Mouse (Mus musculus): Measurements from ENCODE around the gene Mcoln2.
A peak's percentile ranks its signal among the peaks of the same experiment; 100 is the strongest.

Mcoln2 gene

DNA sequence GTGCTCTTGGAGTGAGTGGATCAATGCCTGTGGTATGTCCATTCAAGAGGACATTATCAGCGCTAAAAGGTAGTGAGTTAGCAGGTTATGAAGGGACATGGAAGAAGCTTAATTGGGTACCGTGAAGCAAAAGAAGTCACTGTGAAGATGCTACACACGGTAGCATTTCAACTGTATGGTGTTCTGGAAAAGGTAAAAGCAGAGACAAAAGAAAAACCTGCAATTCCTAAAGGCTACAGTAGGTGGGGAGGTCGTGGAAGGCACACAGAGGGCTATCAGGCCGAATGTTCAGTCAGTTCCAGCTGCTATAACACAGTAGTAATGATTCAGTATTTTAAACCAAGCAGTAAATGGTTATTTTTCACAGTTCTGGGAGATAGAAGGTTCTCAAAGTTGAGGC, 4.1 kb upstream of the Mcoln2 start:
- DNase-seq (ENCODE audit: low read depth, low spot score), result no peak

GRCm38 (mm10) chr3:146146131-146146530, 3.5 kb upstream of the Mcoln2 start:
- DNase-seq (ENCODE audit: low read depth, low spot score), result no peak

DNA sequence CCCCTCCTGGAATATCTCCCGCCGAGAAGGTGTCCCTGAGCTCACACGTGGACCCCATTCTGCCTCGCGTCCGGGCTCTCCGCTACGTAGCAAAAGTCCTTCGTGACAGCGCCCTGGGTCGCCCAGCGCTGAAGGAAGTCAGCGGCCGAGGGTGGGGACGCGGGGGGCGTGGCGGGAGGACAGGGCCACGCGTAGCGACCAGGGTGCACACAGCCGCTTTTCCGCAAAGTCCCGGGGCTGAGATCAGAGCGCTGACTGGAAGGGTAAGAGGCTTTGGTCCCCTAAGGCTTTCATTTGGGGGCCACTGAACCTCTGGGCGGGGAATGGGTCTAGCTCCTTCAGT, 396 bp downstream of the Mcoln2 start:
- DNase-seq (ENCODE audit: low read depth, low spot score), result no peak

- no peak for DNase-seq (ENCODE audit: low read depth, low spot score)
These were observed 927 bp downstream of the Mcoln2 start for GRCm38 (mm10) chr3:146150560-146150959.

DNA sequence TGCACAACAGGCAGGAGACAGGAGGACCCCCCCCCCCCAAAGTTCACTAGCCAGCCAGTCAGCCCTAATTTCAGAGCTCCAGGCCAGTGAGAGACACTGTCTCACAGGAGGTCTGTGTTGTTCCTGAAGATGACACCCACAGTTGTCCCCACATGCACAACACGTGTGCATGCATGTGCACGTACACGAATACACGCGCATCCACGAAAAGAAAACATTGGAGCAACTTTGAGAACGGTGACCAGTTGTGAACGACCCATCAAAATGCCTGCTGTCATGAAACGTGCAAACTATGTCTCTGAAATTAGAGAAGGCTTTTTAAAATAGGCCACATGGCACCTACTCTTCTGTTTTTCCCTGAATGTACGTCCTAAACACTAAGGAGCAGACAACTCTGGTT, 1.7 kb downstream of the Mcoln2 start:
- DNase-seq (ENCODE audit: low read depth, low spot score), result no peak

DNA sequence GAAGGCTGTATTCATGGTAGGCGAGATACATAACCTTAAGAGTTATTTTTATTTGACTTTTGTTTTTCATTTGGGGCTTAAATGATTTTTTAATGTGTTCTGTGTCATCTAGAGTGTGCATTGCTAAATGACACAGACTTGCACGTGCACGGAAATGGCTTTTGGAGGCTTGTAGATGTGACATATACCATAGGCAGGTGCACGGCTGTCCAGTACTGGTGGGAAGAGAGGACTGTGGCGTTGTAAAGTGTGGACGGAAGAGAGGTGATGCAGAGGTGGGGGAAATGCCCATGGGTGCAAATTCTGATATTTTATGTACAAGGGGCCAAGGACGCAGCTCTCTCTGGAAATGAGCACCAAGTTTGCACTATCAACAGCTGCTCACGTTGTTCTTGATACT, 2.1 kb downstream of the Mcoln2 start:
- no peak for DNase-seq (ENCODE audit: low read depth, low spot score)

DNA sequence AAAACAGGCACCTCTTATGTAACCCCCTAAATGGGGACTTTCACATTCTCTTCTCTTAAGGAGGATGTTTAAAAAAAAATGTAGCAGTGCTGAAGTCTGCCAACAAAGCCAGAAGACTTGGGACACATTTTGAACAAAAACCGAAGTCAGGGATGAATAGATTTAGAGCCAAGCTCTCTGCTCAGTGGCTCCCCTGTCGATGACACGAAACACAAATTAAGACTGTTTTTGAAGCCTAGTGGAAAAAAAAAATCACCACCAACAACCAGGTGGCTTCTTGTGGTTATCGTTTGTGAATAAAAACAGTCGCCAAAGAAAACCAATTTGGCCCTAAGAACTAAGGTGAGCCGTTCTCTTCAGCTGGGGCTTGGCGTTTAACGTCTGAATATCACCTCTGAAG, 2.7 kb downstream of the Mcoln2 start:
- no peak for DNase-seq (ENCODE audit: low read depth, low spot score)

GRCm38 (mm10) chr3:146152913-146153312, 3.3 kb downstream of the Mcoln2 start:
- no peak for DNase-seq (ENCODE audit: low read depth, low spot score)

GRCm38 (mm10) chr3:146153862-146154611, 4.4 kb downstream of the Mcoln2 start:
- DNase-seq (ENCODE audit: low read depth, low spot score), result no peak

GRCm38 (mm10) chr3:146155628-146156576, 6.3 kb downstream of the Mcoln2 start:
- DNase-seq (ENCODE audit: low read depth, low spot score), result no peak

- DNase-seq (ENCODE audit: low read depth, low spot score), result no peak
These were observed 7.2 kb downstream of the Mcoln2 start for GRCm38 (mm10) chr3:146156811-146157210.

DNA sequence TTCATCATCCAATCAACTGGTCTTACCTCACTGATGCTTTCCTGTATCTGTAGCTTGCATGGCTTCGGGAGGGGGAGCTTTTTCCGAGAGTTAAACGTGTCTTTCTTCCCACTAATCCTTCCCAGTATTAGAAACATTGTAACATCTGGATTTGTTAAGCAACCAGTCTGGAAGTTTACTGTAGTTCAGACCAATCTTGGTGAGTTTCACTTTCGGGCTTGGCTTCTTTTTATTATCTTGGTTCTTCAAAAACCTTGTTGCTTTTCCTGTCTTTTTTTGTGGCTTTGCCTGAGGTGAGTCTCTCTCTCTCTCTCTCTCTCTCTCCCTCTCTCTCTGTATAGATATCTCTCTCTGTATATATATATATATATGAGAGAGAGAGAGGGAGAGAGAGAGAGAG, 8.4 kb downstream of the Mcoln2 start:
- no peak for DNase-seq (ENCODE audit: low read depth, low spot score)

- no peak for DNase-seq (ENCODE audit: low read depth, low spot score)
These were observed 9.7 kb downstream of the Mcoln2 start for GRCm38 (mm10) chr3:146159360-146159759.

- DNase-seq (ENCODE audit: low read depth, low spot score), result no peak
These were observed 12.6 kb downstream of the Mcoln2 start for GRCm38 (mm10) chr3:146162197-146162596.

- DNase-seq (ENCODE audit: low read depth, low spot score), result no peak
These were observed 19.7 kb downstream of the Mcoln2 start for GRCm38 (mm10) chr3:146169356-146169755.

GRCm38 (mm10) chr3:146173030-146173429, 23.4 kb downstream of the Mcoln2 start:
- DNase-seq (ENCODE audit: low read depth, low spot score), result no peak

DNA sequence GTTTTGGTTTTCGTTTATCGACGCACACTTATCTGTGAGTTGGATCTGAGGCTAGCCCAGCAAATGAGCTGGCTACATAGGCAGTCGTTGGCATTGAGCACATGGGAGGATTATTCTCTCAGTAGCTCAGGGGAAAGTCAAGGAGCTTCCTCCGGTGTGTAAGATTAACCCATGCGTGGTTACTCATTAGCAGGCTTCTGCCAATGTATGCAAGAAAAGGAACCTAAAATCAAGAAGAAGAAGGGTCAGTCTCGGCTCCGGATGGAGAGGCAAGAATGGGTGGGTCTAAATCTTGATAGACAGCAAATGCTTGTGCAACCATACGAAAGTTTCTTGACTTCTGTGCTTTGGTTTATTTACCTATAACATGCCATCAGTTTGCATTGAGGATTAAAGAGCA, 24.6 kb downstream of the Mcoln2 start:
- DNase-seq (ENCODE audit: low read depth, low spot score), result no peak

- DNase-seq (ENCODE audit: low read depth, low spot score), result no peak
These were observed 27.7 kb downstream of the Mcoln2 start for GRCm38 (mm10) chr3:146177295-146177694.

DNA sequence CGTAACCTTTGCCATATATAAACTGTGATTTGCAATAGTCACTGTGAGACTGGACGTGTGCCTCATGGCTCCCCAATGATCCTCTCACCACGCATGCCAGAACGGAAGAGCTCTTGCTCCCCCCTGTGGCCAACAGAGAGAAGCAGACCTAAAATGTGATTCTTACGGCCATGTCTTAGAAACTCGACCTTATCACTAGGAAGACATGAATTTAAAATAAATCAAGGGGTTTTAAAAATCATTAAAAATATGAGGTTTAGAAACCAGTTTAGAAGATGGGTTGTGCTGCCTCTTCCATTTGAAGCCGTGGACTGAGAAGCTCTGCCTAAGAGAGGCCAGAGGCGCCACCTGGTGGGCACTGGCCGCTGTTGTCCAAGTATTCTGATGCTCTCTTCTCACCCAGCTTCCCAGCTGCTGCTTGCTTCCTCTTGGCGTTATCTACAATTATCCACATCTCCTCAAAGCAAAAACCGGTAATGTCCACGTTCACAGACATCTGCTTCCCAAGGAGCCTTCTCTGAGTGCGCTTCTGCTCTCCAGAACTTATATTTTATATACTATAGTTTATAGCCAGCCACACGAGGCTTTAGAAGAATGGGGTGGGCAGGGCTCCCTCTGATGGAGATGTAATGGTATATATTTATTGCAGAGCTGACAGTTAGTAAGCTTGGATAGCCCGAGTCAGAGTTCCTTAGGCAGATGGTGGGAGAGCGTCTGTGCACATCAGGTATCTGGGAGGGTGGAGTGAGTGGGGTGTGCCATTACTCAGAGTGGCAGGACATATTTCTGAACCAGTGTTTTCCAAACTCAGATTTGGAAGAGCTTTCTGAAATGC, 28.3 kb downstream of the Mcoln2 start:
- DNase-seq (ENCODE audit: low read depth, low spot score), result peak; percentile 70

GRCm38 (mm10) chr3:146180341-146180740, 30.7 kb downstream of the Mcoln2 start:
- no peak for DNase-seq (ENCODE audit: low read depth, low spot score)

GRCm38 (mm10) chr3:146180986-146181385, 31.4 kb downstream of the Mcoln2 start:
- no peak for DNase-seq (ENCODE audit: low read depth, low spot score)

All from retina, postnatal 7 days (tissue).